Mouse (Mus musculus): ENCODE measurements around the gene Kcnn3.

GRCm38 (mm10) chr3:89603300-89603699, 83.3 kb downstream of the Kcnn3 start:
- TF ChIP-seq CTCF (IDR thresholded peaks at IDR 0.05; ENCODE audit: control insufficient read depth, insufficient read depth, insufficient replicate concordance, low read depth, low read length): no peak
- no peak for TF ChIP-seq POLR2A (IDR thresholded peaks at IDR 0.05; ENCODE audit: control insufficient read depth, low read depth, low read length)
